Mouse (Mus musculus) hindbrain, embryonic 13.5 days (tissue): ENCODE results near the gene Cabp7. TPM values are rescaled to one million over a fixed set of nuclear protein-coding genes. Genes with fewer than 3 reads are reported as not detected.

ENCODE experiments used
- ATAC-seq: fragments of 200-750 bp; cut with Nextera tagmentation; 2 replicates; pipeline ENCODE4 v1.8.0; 2017; ENCODE audit warnings: moderate TSS enrichment; ENCODE audit not compliant: low FRiP score
- H3K27ac ChIP-seq: fragments of 300-500 bp; sonication (generic); 2 replicates; pipeline ENCODE4 v1.5.1; 2015; ENCODE audit warnings: inconsistent platforms, mild to moderate bottlenecking, moderate library complexity
- H3K27me3 ChIP-seq: fragments of 300-500 bp; sonication (generic); 2 replicates; pipeline ENCODE4 v1.6.1; 2015; ENCODE audit warnings: mild to moderate bottlenecking, inconsistent platforms
- H3K36me3 ChIP-seq: fragments of 300-500 bp; sonication (generic); 2 replicates; pipeline ENCODE4 v1.6.1; 2015; ENCODE audit warnings: mild to moderate bottlenecking, inconsistent platforms
- H3K4me1 ChIP-seq: fragments of 300-500 bp; sonication (generic); replicated peaks from 2 replicates; pipeline ENCODE4 v1.6.1; 2015; ENCODE audit warnings: inconsistent platforms
- H3K4me2 ChIP-seq: fragments of 300-500 bp; sonication (generic); 2 replicates; pipeline ENCODE4 v1.6.1; 2015; ENCODE audit warnings: inconsistent platforms, mild to moderate bottlenecking, moderate library complexity
- H3K4me3 ChIP-seq: fragments of 300-500 bp; sonication (generic); 2 replicates; pipeline ENCODE4 v1.5.1; 2015; ENCODE audit warnings: mild to moderate bottlenecking, inconsistent platforms
- H3K9ac ChIP-seq: fragments of 300-500 bp; sonication (generic); 2 replicates; pipeline ENCODE4 v1.6.1; 2015; ENCODE audit warnings: mild to moderate bottlenecking, inconsistent platforms
- H3K9me3 ChIP-seq: fragments of 300-500 bp; sonication (generic); 2 replicates; pipeline ENCODE4 v1.6.1; 2016; ENCODE audit warnings: inconsistent platforms
- WGBS: fragments of 180-500 bp; shearing (Covaris S2); methylation state at CpG from one replicate; pipeline ENCODE4 v1.1.7; 2015; 5-methylcytosine and 5-hydroxymethylcytosine counted together
- polyA plus RNA-seq: library from polyadenylated mRNA; unstranded; fragments of >200 nt; fragmentation: Nextera tagmentation; extraction: Ambion mirVana; gene quantifications from 2 replicates; pipeline ENCODE4 v1.2.1, GENCODE M21; 2015

Cabp7 gene
- polyA plus RNA-seq, 1 experiment from 2014 or later: 1.4 TPM

GRCm38 (mm10) chr11:4763631-4764030 is 17.1 kb upstream of the Cabp7 start:
- H3K27me3 ChIP-seq: 0 out of 2 replicates have a peak, but pooled peaks cover 3% of the 10 kb centered on the region
- 23% methylated on average over 5 of the region's 5 CpGs for WGBS
- H3K27ac ChIP-seq: peak overlapping the region; percentile 83
- H3K9ac ChIP-seq: no peak overlapping the region
- H3K9me3 ChIP-seq: no peaks in the 10 kb centered on the region
- H3K4me1 ChIP-seq: peaks cover 47% of the 10 kb centered on the region
- no peak for ATAC-seq
- H3K4me2 ChIP-seq: no peak overlapping the region
- H3K4me3 ChIP-seq: no peak overlapping the region
- peaks cover 13% of the 10 kb centered on the region for H3K36me3 ChIP-seq

DNA sequence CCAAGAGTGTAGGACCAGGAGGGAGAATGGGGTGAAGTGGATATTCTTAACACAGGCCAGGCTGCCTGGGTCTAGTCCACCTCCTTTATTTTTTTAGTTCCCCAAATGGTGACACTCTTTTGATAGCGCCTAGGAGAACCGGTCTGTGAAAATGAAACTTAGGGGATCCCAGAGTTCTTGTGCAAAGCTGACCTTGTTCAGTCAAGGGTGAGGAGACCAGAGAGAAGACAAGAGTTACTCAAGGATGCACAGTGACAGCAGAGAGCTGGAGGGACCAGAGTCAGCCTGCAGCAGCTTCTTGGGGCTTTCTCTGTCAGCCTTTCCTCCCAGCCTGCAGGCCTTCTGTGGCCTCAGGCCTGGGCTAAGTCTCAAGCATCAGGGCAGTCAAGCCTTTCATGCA is 15.9 kb upstream of the Cabp7 start:
- H3K9me3 ChIP-seq: no peaks in the 10 kb centered on the region
- H3K4me2 ChIP-seq: no peak overlapping the region
- no peak overlapping the region for H3K4me3 ChIP-seq
- WGBS: 18% methylated on average over 2 of the region's 2 CpGs
- peak overlapping the region; percentile 83 for H3K27ac ChIP-seq
- H3K9ac ChIP-seq: peak overlapping the region; percentile 24
- no peak; the same call in 1 of the 2 replicates for ATAC-seq
- H3K27me3 ChIP-seq: 0 out of 2 replicates have a peak, but pooled peaks cover 3% of the 10 kb centered on the region
- peaks cover 51% of the 10 kb centered on the region for H3K4me1 ChIP-seq
- 0 out of 2 replicates have a peak, but pooled peaks cover 5% of the 10 kb centered on the region for H3K36me3 ChIP-seq

GRCm38 (mm10) chr11:4761991-4762390 is 15.4 kb upstream of the Cabp7 start:
- WGBS: 11% methylated on average over 6 of the region's 6 CpGs
- Histone ChIP-seq H3K27me3 (0 out of 2 replicates have a peak, but pooled peaks cover 3% of the 10 kb centered on the region), H3K4me1 (peaks cover 56% of the 10 kb centered on the region), H3K36me3 (0 out of 2 replicates have a peak, but pooled peaks cover under 1% of the 10 kb centered on the region), H3K27ac (peak overlapping the region; percentile 83), H3K9ac (peak overlapping the region; percentile 49), H3K9me3 (no peaks in the 10 kb centered on the region), H3K4me3 (no peak overlapping the region), H3K4me2 (peak overlapping the region; percentile 13; the same call in 1 of the 2 replicates)
- peak; percentile 6; the same call in 1 of the 2 replicates for ATAC-seq

- H3K4me3 ChIP-seq: no peak overlapping the region
- H3K36me3 ChIP-seq: no peaks in the 10 kb centered on the region
- WGBS: 16% methylated on average over 4 of the region's 4 CpGs
- ATAC-seq: no peak
- 0 out of 2 replicates have a peak, but pooled peaks cover 9% of the 10 kb centered on the region for H3K27me3 ChIP-seq
- H3K9me3 ChIP-seq: no peaks in the 10 kb centered on the region
- no peak overlapping the region for H3K4me2 ChIP-seq
- H3K27ac ChIP-seq: peak overlapping the region; percentile 69
- peaks cover 62% of the 10 kb centered on the region for H3K4me1 ChIP-seq
- no peak overlapping the region for H3K9ac ChIP-seq
Observed at GRCm38 (mm10) chr11:4760438-4760837, 13.9 kb upstream of the Cabp7 start.

DNA sequence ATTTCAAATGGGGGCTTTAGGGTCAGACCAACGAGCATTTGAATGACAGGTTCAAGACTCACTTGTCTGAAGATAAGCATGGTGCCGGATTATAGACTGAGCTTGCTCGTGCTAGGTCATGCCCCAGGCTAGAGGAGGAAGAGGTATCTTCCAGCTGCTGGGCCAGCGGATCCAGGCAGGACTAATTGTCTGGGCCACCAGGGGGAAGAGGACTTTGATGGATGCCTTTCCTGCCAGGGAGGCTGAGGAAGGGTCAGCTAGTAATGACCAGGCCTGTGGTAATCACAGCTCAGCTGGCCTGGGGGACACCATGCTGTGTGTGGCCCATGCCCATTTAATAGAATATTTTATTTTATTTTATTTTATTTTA is 11.2 kb upstream of the Cabp7 start:
- Histone ChIP-seq H3K4me1 (peaks cover 57% of the 10 kb centered on the region), H3K4me3 (no peak overlapping the region), H3K9ac (no peak overlapping the region), H3K36me3 (no peaks in the 10 kb centered on the region), H3K27ac (peak overlapping the region; percentile 44; the same call in 1 of the 2 replicates), H3K27me3 (0 out of 2 replicates have a peak, but pooled peaks cover 11% of the 10 kb centered on the region), H3K9me3 (no peaks in the 10 kb centered on the region), H3K4me2 (no peak overlapping the region)
- no peak for ATAC-seq
- WGBS: 19% methylated on average over 4 of the region's 4 CpGs

GRCm38 (mm10) chr11:4756984-4757788 is 10.6 kb upstream of the Cabp7 start:
- Histone ChIP-seq H3K36me3 (no peaks in the 10 kb centered on the region), H3K27me3 (peaks cover 15% of the 10 kb centered on the region; the same call in 1 of the 2 replicates), H3K4me1 (peaks cover 57% of the 10 kb centered on the region), H3K9me3 (no peaks in the 10 kb centered on the region), H3K4me3 (no peak overlapping the region), H3K27ac (peak overlapping the region; percentile 44; the same call in 1 of the 2 replicates), H3K4me2 (no peak overlapping the region), H3K9ac (no peak overlapping the region)
- 30% methylated on average over 11 of the region's 11 CpGs for WGBS
- ATAC-seq: no peak

DNA sequence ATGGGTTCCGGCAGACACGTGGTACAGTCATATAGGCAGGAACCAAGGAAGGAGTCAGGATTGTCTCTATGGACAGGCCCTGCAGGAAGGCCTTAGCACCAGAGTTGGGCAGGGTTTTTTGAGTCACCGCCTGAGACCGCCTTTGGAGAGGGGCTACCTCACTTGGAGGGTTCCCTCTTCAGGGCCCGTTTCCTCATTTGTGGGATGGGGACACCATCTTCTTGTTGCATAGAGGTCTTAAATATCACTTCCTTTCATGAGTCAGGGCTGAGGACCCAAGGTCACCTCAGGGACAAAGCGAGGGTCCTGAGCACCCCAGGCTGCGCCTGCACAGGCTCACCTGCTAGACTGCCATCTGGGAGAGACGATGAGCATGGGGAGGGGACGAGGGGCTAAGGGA is 9.9 kb upstream of the Cabp7 start:
- no peaks in the 10 kb centered on the region for H3K36me3 ChIP-seq
- 74% methylated on average over 9 of the region's 9 CpGs for WGBS
- no peak for ATAC-seq
- H3K9ac ChIP-seq: no peak overlapping the region
- H3K4me3 ChIP-seq: no peak overlapping the region
- H3K4me1 ChIP-seq: peaks cover 49% of the 10 kb centered on the region
- no peak overlapping the region for H3K27ac ChIP-seq
- H3K4me2 ChIP-seq: no peak overlapping the region
- H3K9me3 ChIP-seq: no peaks in the 10 kb centered on the region
- H3K27me3 ChIP-seq: peaks cover 22% of the 10 kb centered on the region; the same call in 1 of the 2 replicates

GRCm38 (mm10) chr11:4754867-4755266 is 8.3 kb upstream of the Cabp7 start:
- peaks cover 49% of the 10 kb centered on the region for H3K4me1 ChIP-seq
- no peak overlapping the region for H3K4me2 ChIP-seq
- no peak for ATAC-seq
- H3K36me3 ChIP-seq: no peaks in the 10 kb centered on the region
- WGBS: 62% methylated on average over 11 of the region's 11 CpGs
- no peak overlapping the region for H3K9ac ChIP-seq
- no peak overlapping the region for H3K4me3 ChIP-seq
- H3K27ac ChIP-seq: no peak overlapping the region
- peaks cover 36% of the 10 kb centered on the region for H3K27me3 ChIP-seq
- no peaks in the 10 kb centered on the region for H3K9me3 ChIP-seq

DNA sequence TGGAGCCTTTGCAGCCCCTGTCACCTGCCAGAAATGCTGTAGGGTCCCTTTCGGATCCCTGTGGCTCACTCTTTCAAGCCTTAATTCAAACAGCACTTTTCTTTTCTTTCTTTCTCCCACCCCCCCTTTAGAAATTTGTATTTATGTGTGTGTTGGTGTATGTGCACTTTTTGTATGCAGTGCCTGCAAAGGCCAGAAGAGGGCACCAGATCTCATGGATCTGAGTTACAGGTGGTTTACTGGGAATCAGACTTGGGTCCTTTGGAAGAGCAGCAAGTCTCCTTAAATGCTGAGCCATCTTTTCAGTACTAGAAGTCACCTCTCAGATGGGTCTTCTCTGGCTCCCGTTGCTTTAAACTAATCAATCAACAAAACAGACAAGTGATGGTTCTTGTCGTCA is 7.5 kb upstream of the Cabp7 start:
- Histone ChIP-seq H3K9me3 (no peaks in the 10 kb centered on the region), H3K4me2 (no peak overlapping the region), H3K4me3 (no peak overlapping the region), H3K9ac (no peak overlapping the region), H3K36me3 (no peaks in the 10 kb centered on the region), H3K4me1 (peaks cover 51% of the 10 kb centered on the region), H3K27me3 (peaks cover 43% of the 10 kb centered on the region), H3K27ac (no peak overlapping the region)
- WGBS: 91% methylated on average over 3 of the region's 3 CpGs
- ATAC-seq: no peak

GRCm38 (mm10) chr11:4752836-4753235 is 6.3 kb upstream of the Cabp7 start:
- no peak overlapping the region for H3K9ac ChIP-seq
- no peaks in the 10 kb centered on the region for H3K9me3 ChIP-seq
- WGBS: 37% methylated on average over 10 of the region's 10 CpGs
- H3K4me1 ChIP-seq: peaks cover 56% of the 10 kb centered on the region
- H3K4me2 ChIP-seq: 0 out of 2 replicates have a peak overlapping the region, but pooled peaks have one; percentile 15
- no peaks in the 10 kb centered on the region for H3K36me3 ChIP-seq
- H3K27ac ChIP-seq: peak overlapping the region; percentile 31; the same call in 1 of the 2 replicates
- ATAC-seq: no peak
- H3K27me3 ChIP-seq: peaks cover 53% of the 10 kb centered on the region
- H3K4me3 ChIP-seq: no peak overlapping the region

DNA sequence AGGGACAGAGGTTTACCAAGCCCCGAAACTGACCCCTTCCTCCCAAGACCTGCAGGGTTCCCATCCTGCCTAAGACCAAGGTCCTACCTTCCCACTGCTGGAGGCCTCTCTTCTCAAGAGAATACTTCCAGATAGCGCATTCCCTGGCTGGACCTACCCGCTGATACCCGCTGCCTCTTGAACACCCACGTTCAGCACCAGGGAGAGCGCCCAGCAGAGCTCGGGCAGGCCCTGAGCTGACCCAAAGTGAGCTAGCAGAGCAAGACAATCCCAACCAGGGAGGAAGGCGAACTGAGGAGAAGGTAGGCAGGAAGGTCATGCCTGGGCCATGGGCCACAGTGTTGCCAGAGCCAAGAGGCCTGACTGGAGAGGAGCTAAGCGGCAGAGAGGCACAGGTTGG is 3.7 kb upstream of the Cabp7 start:
- Histone ChIP-seq H3K36me3 (no peaks in the 10 kb centered on the region), H3K4me2 (no peak overlapping the region), H3K9ac (no peak overlapping the region), H3K27ac (no peak overlapping the region), H3K27me3 (peaks cover 72% of the 10 kb centered on the region), H3K9me3 (no peaks in the 10 kb centered on the region), H3K4me1 (peaks cover 60% of the 10 kb centered on the region), H3K4me3 (no peak overlapping the region)
- no peak for ATAC-seq
- 14% methylated on average over 9 of the region's 9 CpGs for WGBS

GRCm38 (mm10) chr11:4747285-4747684 is 707 bp upstream of the Cabp7 start:
- peaks cover 98% of the 10 kb centered on the region for H3K27me3 ChIP-seq
- no peak overlapping the region for H3K27ac ChIP-seq
- peak; percentile 15; the same call in 1 of the 2 replicates for ATAC-seq
- H3K4me3 ChIP-seq: peak overlapping the region; percentile 69
- H3K4me2 ChIP-seq: peak overlapping the region; percentile 100
- under 1% methylated on average over 10 of the region's 12 CpGs for WGBS
- peaks cover 50% of the 10 kb centered on the region for H3K4me1 ChIP-seq
- H3K9me3 ChIP-seq: no peaks in the 10 kb centered on the region
- H3K9ac ChIP-seq: peak overlapping the region; percentile 79
- no peaks in the 10 kb centered on the region for H3K36me3 ChIP-seq
